Mouse (Mus musculus) hematopoietic stem cell, adult 5-6 weeks (primary cell): ENCODE results near the gene Usp31. TPM values are rescaled to one million over a fixed set of nuclear protein-coding genes. Genes with fewer than 3 reads are reported as not detected.

Experiments
- ATAC-seq, 2 experiments: fragments of 125-278 bp in 1 of 2; replicated peaks in 1 of 2; 2 replicates each; pipeline ENCODE4 v1.8.0; 2016 to 2017; ENCODE audit warnings: inconsistent platforms in 2 of 2, mild to moderate bottlenecking in 2 of 2, moderate number of reproducible peaks in 2 of 2, low read depth in 1 of 2, moderate TSS enrichment in 1 of 2; ENCODE audit not compliant: low FRiP score in 2 of 2, poor library complexity in 2 of 2, severe bottlenecking in 2 of 2, insufficient read depth in 1 of 2, low TSS enrichment in 1 of 2
- total RNA-seq: library from RNA; stranded (forward); fragments of 172-1452, 232-1000 nt; gene quantifications from 2 replicates; pipeline ENCODE4 v1.2.3, GENCODE M21; 2017

Usp31 gene
- 8.3 TPM in 2 replicates for total RNA-seq

DNA sequence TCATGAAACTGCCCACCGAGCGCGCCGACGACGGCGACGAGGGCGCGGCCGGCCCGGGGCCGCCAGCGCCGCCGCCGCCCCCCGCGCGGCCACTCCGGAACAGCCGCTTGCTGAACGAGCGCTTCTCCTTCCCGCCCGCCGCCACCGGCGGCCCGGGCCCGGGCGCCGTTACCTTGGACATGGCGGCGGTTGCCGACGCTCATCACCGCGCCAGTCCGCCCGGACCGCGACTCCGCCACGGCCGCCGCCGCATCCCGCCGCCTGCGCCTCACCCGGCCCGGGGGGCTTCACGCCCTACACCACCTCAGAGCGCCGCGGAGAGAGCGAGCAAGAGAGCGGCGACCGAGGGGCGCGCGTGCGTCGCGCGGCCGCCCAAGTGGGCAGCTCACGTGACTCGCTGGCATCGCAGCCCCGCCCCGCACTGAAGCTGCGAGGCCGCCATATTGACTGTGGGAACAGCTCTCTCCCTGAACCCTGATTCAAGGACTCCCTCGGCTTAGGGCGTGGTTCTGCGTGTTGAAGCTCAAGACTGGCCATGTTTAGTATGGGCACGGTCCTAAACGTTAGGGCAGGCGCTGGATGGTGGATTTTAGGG, at the start of gene Usp31:
TSS of gene Usp31 (minus strand) at position 181 of the 595 bp plus-strand sequence.
- ATAC-seq, result peak; percentile 98 to 99

GRCm38 (mm10) chr7:121754748-121755147, 47.7 kb upstream of the Usp31 start:
- ATAC-seq, result no peak

DNA sequence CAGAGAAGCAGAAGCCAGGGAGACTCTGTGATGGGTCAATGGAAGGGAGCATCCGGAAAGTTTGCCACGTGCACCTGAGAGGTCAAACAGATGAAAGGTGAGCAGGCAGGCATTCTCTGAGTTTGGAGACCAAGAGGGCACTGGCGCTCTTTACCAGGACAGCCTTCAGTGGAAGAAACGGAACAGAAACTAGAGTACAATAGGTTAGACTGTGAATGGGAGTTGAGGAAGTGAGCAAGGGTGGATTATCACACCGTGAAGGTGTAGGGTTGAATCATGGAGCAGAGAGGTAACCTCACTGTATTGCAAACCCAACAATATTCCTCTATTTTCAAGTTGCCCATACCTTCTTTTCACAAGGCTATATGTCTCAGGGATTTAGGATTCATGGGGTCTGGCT, 43.2 kb upstream of the Usp31 start:
- ATAC-seq, result no peak

DNA sequence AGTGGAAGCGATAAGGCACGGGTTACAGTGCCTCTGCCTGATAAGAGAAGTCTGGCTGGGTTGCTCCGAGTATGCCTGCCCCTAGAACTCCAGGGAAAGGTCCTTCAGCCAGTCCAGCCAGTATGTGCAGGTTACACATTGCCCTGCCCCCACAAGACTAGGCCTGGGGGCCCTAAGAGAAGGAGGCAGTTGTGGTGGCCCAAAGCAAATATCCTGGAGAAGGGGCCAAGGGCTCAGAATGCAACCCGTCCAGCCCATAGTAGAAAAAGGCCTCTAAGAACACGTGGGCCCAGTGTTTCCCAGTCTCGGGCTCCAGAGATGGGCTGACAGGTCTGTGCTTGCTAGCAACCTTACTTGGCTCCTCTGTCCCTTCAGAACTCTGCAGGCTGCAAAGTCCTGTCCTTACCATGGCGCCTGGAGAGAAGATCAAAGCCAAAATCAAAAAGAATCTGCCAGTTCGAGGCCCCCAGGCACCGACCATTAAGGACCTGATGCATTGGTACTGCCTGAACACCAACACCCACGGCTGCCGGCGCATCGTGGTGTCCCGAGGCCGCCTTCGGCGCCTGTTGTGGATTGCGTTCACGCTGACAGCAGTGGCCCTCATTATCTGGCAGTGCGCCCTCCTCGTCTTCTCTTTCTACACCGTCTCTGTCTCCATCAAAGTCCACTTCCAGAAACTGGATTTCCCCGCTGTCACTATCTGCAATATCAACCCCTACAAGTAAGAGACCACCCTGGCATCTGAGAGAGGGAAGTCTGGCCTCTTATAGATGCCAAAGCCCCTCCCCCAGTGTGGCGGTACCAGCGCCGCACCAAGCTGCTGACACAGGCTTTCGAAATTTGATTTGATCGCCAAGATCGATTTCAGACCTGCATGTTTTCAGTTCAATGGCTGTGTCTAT, 30.7 kb upstream of the Usp31 start:
- ATAC-seq, result no peak

DNA sequence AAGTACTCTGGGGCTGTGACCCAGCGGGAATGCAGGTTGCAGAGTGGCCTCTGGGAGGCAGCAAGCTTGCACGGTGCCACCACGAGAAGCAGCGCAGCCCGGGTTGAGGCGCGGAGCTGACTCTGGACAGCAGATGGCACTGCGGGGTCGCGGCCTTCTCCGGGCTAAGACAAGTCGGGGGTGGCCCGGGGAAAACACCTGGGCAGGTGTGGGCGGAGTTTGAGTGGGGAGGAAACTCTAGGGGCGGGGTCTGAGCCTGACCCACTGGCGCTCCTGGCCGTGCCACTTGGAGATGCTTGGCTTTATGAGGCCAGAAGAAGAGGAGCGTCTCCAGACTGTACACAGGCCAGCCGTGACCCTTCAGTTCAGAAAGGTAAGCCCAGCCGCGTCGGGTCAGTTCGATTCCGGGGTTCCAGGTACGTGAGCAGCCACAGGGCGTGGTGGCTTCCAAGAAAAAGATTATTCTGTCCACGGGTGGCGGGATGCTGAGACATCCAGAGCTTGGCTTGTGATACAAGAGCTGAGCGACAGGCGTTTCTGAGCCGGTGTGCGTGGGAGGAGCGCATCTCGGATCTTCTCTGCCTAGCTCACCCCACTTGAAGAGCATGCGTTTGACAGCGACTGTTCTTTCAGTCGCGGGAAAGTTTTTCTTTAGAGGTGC, 27.2 kb upstream of the Usp31 start, which contains the start of gene Scnn1g:
TSS of gene Scnn1g (plus strand) at position 309 of the 661 bp plus-strand sequence.
- peak; percentile 97 to 99 for ATAC-seq

GRCm38 (mm10) chr7:121730225-121730624, 23.2 kb upstream of the Usp31 start:
- ATAC-seq, result peak in 1 of 2 experiments; percentile 46; a peak in 2 of 4 replicates

GRCm38 (mm10) chr7:121717031-121717430, 10.0 kb upstream of the Usp31 start:
- no peak for ATAC-seq

GRCm38 (mm10) chr7:121711171-121711570, 4.1 kb upstream of the Usp31 start:
- ATAC-seq, result no peak

GRCm38 (mm10) chr7:121706411-121707072, 511 bp downstream of the Usp31 start:
- no peak for ATAC-seq

- no peak for ATAC-seq
Observed at GRCm38 (mm10) chr7:121705051-121705450, 2.0 kb downstream of the Usp31 start.

- no peak for ATAC-seq
Observed at GRCm38 (mm10) chr7:121701983-121702382, 5.1 kb downstream of the Usp31 start.

DNA sequence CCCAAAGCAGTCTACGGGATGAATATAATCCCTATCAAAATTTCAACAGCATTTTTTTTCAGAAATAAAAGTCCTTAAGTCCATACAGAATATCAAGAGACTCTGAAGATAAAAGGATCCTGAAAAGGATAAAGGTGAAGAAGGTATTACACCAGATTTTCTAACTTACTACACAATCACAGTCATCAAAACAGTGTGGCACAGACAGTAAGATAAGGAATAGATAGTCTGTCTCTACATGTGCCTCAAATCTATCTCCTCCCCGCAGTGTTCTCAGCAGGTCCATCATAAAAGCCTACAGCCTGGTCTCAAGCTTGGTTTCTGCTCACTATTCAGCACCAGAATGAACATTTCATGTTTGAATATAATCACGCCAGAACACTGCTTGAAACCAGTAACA, 6.6 kb downstream of the Usp31 start:
- no peak for ATAC-seq

DNA sequence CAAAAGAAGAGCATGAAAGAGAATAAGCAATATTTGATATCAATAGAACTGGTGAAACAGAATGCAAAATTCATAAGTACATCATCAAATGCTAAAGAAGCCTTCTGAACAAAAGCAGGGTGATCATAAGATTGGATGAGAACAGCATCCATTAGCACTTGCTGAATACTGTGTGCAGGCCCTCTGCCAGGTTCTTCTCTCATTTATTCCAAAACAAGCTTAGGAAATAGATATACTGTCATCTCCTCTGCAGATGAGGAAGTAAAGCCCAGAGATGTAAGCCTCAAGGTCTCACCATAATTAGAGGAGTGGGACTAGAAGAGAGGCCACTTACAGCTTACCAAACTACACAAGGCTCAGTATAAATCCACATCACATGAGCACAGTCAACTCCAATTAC, 7.8 kb downstream of the Usp31 start:
- no peak for ATAC-seq

DNA sequence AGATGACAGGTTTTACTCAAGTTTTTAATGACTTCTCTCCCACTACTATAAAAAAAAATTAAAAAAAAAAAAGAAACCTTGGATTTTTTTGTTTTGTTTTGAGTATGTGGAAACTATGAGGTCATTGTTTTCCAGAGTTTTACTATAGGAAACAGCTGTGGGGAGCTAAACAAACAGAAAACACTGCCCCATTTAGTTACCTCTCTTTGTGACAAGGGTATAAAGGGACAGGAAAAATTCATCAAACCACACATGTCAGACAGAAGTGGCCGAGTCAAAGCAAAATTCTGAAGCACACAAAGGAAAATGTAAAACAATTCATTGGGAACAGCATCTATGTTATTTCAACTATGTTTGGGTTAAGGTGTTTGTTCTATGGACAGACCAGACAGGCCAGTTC, 9.5 kb downstream of the Usp31 start:
- ATAC-seq, result no peak

DNA sequence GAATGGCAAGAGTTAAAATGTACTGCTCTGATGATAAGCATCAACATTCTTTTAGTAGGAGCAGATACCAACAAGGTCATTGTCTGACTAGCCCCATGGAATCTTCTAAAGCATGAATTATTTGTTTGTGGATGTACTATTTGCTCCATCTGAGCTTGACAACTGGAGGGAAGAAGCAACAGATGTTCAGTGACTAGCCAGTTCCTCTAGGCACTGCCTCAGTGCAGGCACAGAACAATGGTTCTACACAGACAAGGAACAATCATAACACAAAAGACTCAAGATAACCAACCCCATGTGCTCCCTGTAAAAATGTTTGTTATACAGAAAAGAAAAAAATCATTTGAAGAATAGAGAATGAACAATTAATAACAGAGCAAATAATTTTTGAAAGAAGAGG, 9.9 kb downstream of the Usp31 start:
- ATAC-seq, result no peak

- ATAC-seq, result no peak
Observed at GRCm38 (mm10) chr7:121691803-121692202, 15.2 kb downstream of the Usp31 start.

DNA sequence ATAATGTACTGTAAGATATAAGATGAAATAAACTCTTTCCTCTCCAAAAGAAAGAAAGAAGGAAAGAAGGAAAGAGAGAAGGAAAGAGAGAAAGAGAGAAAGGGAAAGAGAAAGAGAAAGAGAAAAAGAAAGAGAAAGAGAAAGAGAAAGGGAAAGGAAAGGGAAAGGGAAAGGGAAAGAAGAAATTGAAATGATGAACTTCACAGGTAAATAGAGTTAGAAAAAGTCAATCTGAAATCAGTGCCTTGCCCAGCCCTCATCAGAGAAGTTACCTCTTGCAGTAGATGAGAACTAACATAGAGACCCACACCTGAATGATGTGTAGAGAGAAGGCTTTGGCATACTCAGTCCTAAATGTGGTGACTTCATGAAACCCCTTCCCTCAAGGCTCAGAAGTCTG, 17.7 kb downstream of the Usp31 start:
- ATAC-seq, result no peak
